Mouse (Mus musculus) kidney, adult 18-20 months (tissue): ENCODE measurements at regions not wholly inside any gene's neighbourhood (a gene's known extent, or its start where the extent isn't known, plus 50 kb on each side); places are given as distances from the start of the nearest gene placed in this dataset.

Experiments used
- DNase-seq: peaks from one replicate; pipeline ENCODE4 v3.0.0; 2021

GRCm38 (mm10) chr9:74342176-74342575 lies 232.0 kb downstream of the Wdr72 start:
- no peak for DNase-seq

- no peak for DNase-seq
Measured at GRCm38 (mm10) chr9:74345027-74345426, 234.9 kb downstream of the Wdr72 start.

- DNase-seq = no peak
Measured at GRCm38 (mm10) chr9:74348776-74349175, 238.6 kb downstream of the Wdr72 start.

- no peak for DNase-seq
Measured at GRCm38 (mm10) chr9:74365930-74366438, 255.8 kb downstream of the Wdr72 start.

GRCm38 (mm10) chr9:74376191-74376590 lies 266.0 kb downstream of the Wdr72 start:
- DNase-seq = no peak

- no peak for DNase-seq
Measured at GRCm38 (mm10) chr9:74377204-74377603, 267.0 kb downstream of the Wdr72 start.

GRCm38 (mm10) chr9:74384206-74384896 lies 274.2 kb downstream of the Wdr72 start:
- DNase-seq = no peak

- no peak for DNase-seq
Measured at GRCm38 (mm10) chr9:74425594-74425993, 315.4 kb downstream of the Wdr72 start.

GRCm38 (mm10) chr9:74449981-74450380 lies 339.8 kb downstream of the Wdr72 start:
- no peak for DNase-seq

- DNase-seq = no peak
Measured at GRCm38 (mm10) chr9:74461084-74461483, 350.9 kb downstream of the Wdr72 start.

- DNase-seq = no peak
Measured at GRCm38 (mm10) chr9:74476830-74477229, 366.7 kb downstream of the Wdr72 start.

- no peak for DNase-seq
Measured at GRCm38 (mm10) chr9:74479273-74479672, 369.1 kb downstream of the Wdr72 start.

DNA sequence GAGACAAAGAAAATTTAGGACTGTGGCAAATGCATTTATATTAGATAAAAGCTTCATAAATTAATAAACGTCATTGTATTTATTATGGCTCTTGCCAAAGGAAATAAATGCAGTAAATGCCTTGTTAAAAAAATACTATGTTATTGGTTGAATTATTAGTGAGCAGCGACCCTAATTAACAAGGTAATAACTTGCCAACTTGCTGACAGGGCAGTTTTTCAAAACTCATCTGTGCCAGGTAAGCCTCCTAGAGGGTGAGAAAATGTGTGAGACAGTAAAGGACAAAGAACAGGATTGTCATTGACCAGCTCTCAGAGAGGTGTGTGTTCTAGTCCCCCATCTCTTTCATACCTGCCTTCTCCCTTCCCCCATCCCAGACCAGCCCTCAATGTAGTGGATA lies 347.8 kb upstream of the Onecut1 start:
- DNase-seq = no peak

- DNase-seq = no peak
Measured at GRCm38 (mm10) chr9:74528550-74528949, 333.2 kb upstream of the Onecut1 start.

GRCm38 (mm10) chr9:74530317-74530716 lies 331.4 kb upstream of the Onecut1 start:
- DNase-seq = peak; percentile 43

GRCm38 (mm10) chr9:74530748-74531147 lies 331.0 kb upstream of the Onecut1 start:
- no peak for DNase-seq

GRCm38 (mm10) chr9:74531986-74532385 lies 329.7 kb upstream of the Onecut1 start:
- DNase-seq = no peak

GRCm38 (mm10) chr9:74534976-74535375 lies 326.7 kb upstream of the Onecut1 start:
- DNase-seq = no peak

GRCm38 (mm10) chr9:74556116-74556515 lies 305.6 kb upstream of the Onecut1 start:
- no peak for DNase-seq

DNA sequence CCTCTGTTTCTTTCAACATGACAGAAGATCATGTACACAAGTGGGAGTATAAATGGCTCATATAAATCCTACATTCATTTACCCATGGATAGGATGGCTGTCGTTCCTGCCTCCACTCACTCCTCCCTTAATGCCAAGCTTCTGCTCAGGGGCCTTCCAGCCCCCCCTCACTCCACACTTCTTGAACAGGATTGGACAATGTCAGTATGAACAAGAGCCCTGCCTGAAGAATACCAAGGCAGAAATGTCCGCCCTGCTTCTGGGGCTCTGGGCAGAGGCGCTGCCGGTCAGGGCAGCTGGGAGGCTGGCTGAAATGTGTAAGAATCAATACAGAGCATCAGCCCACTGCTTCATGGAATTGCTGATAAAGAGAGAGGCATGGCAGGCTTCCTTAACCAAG lies 269.0 kb upstream of the Onecut1 start:
- no peak for DNase-seq

DNA sequence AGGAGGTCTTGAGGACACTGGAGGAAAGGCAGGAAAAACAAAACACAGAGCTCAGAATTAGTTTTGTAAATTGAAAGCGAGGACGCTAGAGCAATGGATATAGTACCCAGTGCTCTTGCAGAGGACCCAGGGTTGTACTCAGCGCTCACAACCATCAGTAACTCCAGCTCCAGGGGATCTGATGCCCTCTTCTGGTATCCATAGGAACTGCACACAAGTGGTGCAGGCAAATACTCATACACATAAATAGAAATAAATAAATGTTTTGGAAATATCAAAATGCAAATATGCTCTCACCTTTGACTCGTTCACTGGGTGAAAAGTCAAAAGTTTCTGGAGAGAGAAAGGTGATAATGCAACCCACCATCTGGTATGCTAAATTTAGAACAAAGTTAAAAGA lies 267.8 kb upstream of the Onecut1 start:
- DNase-seq = no peak

GRCm38 (mm10) chr9:74604415-74604814 lies 257.3 kb upstream of the Onecut1 start:
- DNase-seq = no peak

DNA sequence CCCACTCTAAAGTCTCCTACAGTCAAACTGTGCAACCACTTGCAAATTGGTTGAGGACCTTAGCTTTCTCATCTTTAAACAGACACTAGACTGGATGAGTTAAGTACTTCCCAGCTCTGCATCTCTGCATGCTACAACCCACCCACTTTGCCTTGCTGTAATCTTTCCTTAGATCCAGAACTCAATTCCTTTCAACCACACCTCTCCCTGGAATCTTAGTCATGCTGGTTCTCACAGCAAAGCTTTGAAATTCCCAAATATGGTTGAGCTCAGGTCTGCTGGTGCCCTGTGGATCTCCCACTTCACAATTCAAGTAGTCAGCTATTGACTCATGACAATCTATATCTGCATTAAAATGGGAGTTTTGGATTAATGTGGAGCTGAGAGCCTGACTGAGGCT lies 239.8 kb upstream of the Onecut1 start:
- DNase-seq = no peak

DNA sequence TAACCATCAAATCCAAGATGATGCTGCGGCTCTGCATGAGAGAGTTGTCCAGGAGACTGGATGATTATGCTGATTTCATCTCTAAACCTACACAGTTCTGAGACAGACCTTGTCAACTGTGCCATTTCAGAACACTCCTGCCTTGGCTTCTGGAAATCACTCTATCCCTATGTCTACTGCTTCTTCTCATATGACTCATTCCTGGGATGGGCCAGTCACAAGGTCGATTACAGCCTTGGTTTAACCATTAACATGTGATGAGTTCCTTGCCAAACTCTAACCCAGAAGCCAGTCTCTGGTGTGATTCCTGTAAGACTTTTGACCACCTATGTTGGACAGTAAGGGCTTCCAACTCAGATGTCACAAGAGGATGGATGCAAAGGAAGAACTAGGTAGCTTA lies 216.3 kb upstream of the Onecut1 start:
- no peak for DNase-seq

- DNase-seq = no peak
Measured at GRCm38 (mm10) chr9:74650036-74650435, 211.7 kb upstream of the Onecut1 start.
